Mouse (Mus musculus) ES-Bruce4 (cell line): ENCODE measurements at regions not wholly inside any gene's neighbourhood (a gene's known extent, or its start where the extent isn't known, plus 50 kb on each side); places are given as distances from the start of the nearest gene placed in this dataset.

Experiments used
- CTCF ChIP-seq: IDR thresholded peaks from one replicate; pipeline ENCODE4 v1.8.1; 2011; ENCODE audit warnings: low read depth, low read length
- EP300 ChIP-seq: IDR thresholded peaks from 2 replicates; pipeline ENCODE4 v1.6.1; 2011; ENCODE audit warnings: low read depth, low read length; ENCODE audit not compliant: insufficient read depth
- POLR2A ChIP-seq: IDR thresholded peaks from one replicate; pipeline ENCODE4 v1.8.1; 2011; ENCODE audit warnings: low read length; ENCODE audit not compliant: insufficient read depth

- no peak for TF ChIP-seq CTCF
- TF ChIP-seq POLR2A = no peak
- no peak for TF ChIP-seq EP300
Observed at GRCm38 (mm10) chr13:56360803-56361202, 64.5 kb upstream of the Cxcl14 start.
